Mouse (Mus musculus) C2C12 (cell line): Measurements from ENCODE around the gene Prrt4.

Experiments
- CTCF ChIP-seq: IDR thresholded peaks from one replicate; pipeline ENCODE4 v1.5.1; 2011; ENCODE audit not compliant: control insufficient read depth, insufficient read depth, insufficient read length
- MAX ChIP-seq: IDR thresholded peaks from one replicate; pipeline ENCODE4 v1.6.1; 2011; ENCODE audit warnings: mild to moderate bottlenecking, control low read depth
- MYOG ChIP-seq: IDR thresholded peaks from one replicate; pipeline ENCODE4 v1.6.1; 2011; ENCODE audit not compliant: control insufficient read depth, insufficient read length; ENCODE audit errors: extremely low read depth
- USF1 ChIP-seq: IDR thresholded peaks from one replicate; pipeline ENCODE4 v1.6.1; 2011; ENCODE audit warnings: low read depth, mild to moderate bottlenecking, control low read depth, moderate library complexity

DNA sequence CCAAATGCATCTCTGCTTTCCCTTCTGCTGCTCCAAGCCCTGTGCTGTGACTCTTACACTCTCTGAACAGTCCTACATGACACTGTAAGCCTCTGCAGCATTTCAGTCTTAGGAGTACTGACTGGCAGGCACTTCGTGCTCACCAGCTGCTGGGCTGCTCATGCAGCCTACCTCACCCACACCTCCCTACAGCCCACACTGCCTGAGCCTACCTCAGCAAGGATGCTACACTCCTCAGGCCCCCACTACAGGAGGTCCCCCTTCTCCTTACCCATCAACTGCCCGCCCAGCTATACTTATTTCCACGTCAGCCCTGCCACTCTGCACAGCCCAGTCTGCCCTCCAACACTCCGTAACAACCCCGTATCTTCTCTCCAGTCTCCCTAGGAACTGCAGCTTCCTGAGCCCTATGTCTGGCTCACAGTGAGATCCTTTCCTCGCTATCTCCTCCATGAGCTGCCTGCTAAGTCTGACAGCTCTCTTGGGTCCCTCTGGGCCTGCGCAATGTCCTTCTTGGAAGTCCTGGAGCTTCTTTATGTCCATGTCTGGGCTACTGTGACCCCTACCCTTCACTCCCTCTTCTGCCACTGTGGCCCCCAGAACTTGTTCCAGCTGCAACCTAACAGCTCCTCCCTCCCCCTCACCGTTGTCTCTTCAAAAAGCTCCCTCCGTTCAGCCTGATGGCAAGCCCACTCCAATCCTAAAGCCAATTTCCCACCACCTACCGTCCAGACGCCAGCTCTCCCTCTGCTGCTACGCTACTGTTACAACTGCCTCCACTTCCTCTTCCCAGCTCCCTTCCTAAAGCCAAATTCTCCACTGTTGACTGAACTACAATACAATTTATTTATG is 33.7 kb downstream of the Prrt4 start:
- TF ChIP-seq CTCF = no peak
- no peak for TF ChIP-seq MYOG
- no peak for TF ChIP-seq MAX
- no peak for TF ChIP-seq USF1
